Mouse (Mus musculus) embryonic facial prominence, embryonic 10.5 days (tissue): ENCODE data around the gene Dedd2. TPM values are rescaled to one million over a fixed set of nuclear protein-coding genes. Genes with fewer than 3 reads are reported as not detected.

ENCODE experiments used
- DNase-seq: peaks from one replicate; pipeline ENCODE4 v3.0.0-alpha.2; 2017; ENCODE audit warnings: low spot score
- H3K27ac ChIP-seq: fragments of 300-500 bp; sonication (generic); replicated peaks from 2 replicates; pipeline ENCODE4 v1.5.1; 2016; ENCODE audit warnings: mild to moderate bottlenecking
- H3K27me3 ChIP-seq: fragments of 300-500 bp; sonication (generic); replicated peaks from 2 replicates; pipeline ENCODE4 v1.6.1; 2016; ENCODE audit warnings: low read depth, mild to moderate bottlenecking; ENCODE audit not compliant: poor library complexity, severe bottlenecking
- H3K36me3 ChIP-seq: fragments of 300-500 bp; sonication (generic); replicated peaks from 2 replicates; pipeline ENCODE4 v1.6.1; 2016; ENCODE audit warnings: mild to moderate bottlenecking, moderate library complexity
- H3K4me1 ChIP-seq: fragments of 300-500 bp; sonication (generic); 2 replicates; pipeline ENCODE4 v1.6.1; 2016
- H3K4me3 ChIP-seq: fragments of 300-500 bp; sonication (generic); 2 replicates; pipeline ENCODE4 v1.5.1; 2016; ENCODE audit warnings: mild to moderate bottlenecking, moderate library complexity
- H3K9me3 ChIP-seq: fragments of 300-500 bp; sonication (generic); 2 replicates; pipeline ENCODE4 v1.6.1; 2016; ENCODE audit warnings: mild to moderate bottlenecking
- WGBS: fragments of 180-500 bp; shearing (Covaris S2); methylation state at CpG from one replicate; pipeline ENCODE4 v1.1.7; 2016; 5-methylcytosine and 5-hydroxymethylcytosine counted together
- polyA plus RNA-seq: library from polyadenylated mRNA; unstranded; fragments of >200 nt; fragmentation: Nextera tagmentation; extraction: Ambion mirVana; gene quantifications from 2 replicates; pipeline ENCODE4 v1.2.1, GENCODE M21; 2016

Gene Dedd2
- polyA plus RNA-seq, 1 experiment from 2014 or later, result 12.0 TPM

GRCm38 (mm10) chr7:25221102-25221883 lies 878 bp upstream of the Dedd2 start, which contains the start of gene Zfp526:
TSS of gene Zfp526 (plus strand) at chr7:25221425.
- no peaks in the 10 kb centered on the region for H3K9me3 ChIP-seq
- peak within 1 kb of the TSS; percentile 67 for H3K4me3 ChIP-seq
- H3K4me1 ChIP-seq, result peaks cover 47% of the 10 kb centered on the region
- no peaks in the 10 kb centered on the region for H3K27me3 ChIP-seq
- peaks cover 37% of the 10 kb centered on the region for H3K36me3 ChIP-seq
- peak; percentile 99 for DNase-seq
- H3K27ac ChIP-seq, result peak within 1 kb of the TSS; percentile 93
- WGBS, result under 1% methylated on average over 45 of the region's 45 CpGs

GRCm38 (mm10) chr7:25219756-25220456 lies 509 bp downstream of the Dedd2 start:
- H3K27me3 ChIP-seq, result no peaks in the 10 kb centered on the region
- DNase-seq, result peak; percentile 95
- peaks cover 33% of the 10 kb centered on the region for H3K36me3 ChIP-seq
- no peaks in the 10 kb centered on the region for H3K9me3 ChIP-seq
- H3K4me3 ChIP-seq, result peak overlapping the region; percentile 67
- H3K27ac ChIP-seq, result peak overlapping the region; percentile 93
- peaks cover 47% of the 10 kb centered on the region for H3K4me1 ChIP-seq
- 4% methylated on average over 31 of the region's 31 CpGs for WGBS

GRCm38 (mm10) chr7:25219416-25219750 lies 1.0 kb downstream of the Dedd2 start:
- no peaks in the 10 kb centered on the region for H3K27me3 ChIP-seq
- no peak for DNase-seq
- peak overlapping the region; percentile 93 for H3K27ac ChIP-seq
- H3K9me3 ChIP-seq, result no peaks in the 10 kb centered on the region
- H3K4me3 ChIP-seq, result peak overlapping the region; percentile 67
- peaks cover 30% of the 10 kb centered on the region for H3K36me3 ChIP-seq
- under 1% methylated on average over 16 of the region's 16 CpGs for WGBS
- peaks cover 47% of the 10 kb centered on the region for H3K4me1 ChIP-seq

DNA sequence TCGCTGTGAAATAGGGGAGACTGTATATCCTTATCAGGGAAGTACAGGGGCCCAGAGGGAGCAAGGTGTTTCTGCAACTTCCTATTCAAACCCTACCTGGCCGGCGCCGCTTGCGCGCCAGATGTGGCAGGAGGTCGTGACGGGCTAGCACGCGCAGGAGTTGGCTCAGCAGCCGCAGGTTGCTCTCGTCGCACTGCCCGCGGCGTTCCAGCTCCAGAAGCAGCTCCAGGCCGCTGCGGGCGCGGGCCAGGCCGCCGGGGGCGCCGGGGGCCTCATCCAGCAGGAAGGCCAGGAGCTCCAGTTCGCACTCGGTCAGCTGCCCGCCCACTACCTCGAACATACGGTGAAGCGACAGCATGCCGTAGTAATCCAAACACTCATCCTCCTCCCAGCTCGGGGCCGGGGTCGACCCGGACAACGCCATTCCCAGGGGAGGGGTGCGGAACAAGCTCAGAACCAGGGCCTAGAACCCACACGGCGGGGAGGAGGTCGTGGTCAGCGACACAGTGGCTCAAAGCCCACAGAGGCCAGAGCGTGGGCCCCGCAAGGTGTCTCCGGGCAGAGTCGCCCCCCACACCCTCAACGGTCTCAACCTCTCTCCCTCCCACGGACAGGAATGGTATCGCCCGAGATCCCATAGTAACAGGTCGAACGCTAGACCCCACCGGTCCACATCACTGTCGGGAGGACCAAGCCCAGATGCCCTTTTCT lies 1.6 kb downstream of the Dedd2 start:
- H3K36me3 ChIP-seq, result peaks cover 30% of the 10 kb centered on the region
- H3K27ac ChIP-seq, result peak overlapping the region; percentile 93
- WGBS, result under 1% methylated on average over 53 of the region's 53 CpGs
- H3K4me3 ChIP-seq, result peak overlapping the region; percentile 67
- peak; percentile 86 for DNase-seq
- H3K4me1 ChIP-seq, result peaks cover 47% of the 10 kb centered on the region
- no peaks in the 10 kb centered on the region for H3K9me3 ChIP-seq
- no peaks in the 10 kb centered on the region for H3K27me3 ChIP-seq

DNA sequence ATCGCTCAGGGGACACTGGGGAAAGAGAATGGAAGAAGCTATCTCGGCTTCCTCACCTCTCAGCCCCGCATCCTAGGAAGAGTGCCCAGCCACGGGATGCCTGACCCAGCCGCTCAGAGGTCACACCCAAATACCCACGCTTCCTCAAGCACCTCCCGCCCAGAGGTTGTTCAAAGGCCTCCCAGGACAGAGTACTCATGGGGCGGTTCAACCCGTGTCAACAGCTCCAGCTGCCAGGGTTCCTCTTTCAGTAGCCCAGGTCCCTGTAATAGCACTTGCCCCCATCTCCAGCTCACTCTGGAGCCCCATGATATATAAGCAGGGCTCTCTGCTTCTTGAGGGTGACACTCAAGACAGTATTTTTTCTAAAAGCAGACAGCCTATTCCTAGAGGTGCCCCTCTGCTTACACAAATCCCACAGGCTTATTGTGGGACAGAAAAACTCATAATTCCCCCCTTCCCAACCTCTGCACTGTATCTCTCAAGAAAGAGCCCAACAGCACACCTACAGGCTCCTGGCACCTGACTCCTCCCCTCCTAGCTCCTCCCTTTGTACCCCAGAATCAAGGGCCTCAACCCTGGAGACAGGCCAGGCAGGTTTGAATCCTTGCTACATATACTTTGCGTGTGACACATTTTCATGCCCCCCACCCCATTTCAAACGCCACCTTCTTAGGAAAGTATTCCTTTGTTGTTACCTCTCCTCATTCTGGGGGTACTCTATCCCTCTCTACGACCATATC lies 2.6 kb downstream of the Dedd2 start:
- Histone ChIP-seq H3K4me3 (peak overlapping the region; percentile 67), H3K27ac (no peak overlapping the region), H3K9me3 (no peaks in the 10 kb centered on the region), H3K27me3 (no peaks in the 10 kb centered on the region), H3K4me1 (peaks cover 47% of the 10 kb centered on the region), H3K36me3 (peaks cover 23% of the 10 kb centered on the region)
- WGBS, result 60% methylated on average over 12 of the region's 12 CpGs
- no peak for DNase-seq

GRCm38 (mm10) chr7:25214172-25214571 lies 6.2 kb downstream of the Dedd2 start:
- DNase-seq, result no peak
- 84% methylated on average over 2 of the region's 2 CpGs for WGBS
- Histone ChIP-seq H3K9me3 (no peaks in the 10 kb centered on the region), H3K4me3 (no peak overlapping the region), H3K36me3 (peaks cover 43% of the 10 kb centered on the region), H3K27ac (no peak overlapping the region), H3K4me1 (peaks cover 18% of the 10 kb centered on the region), H3K27me3 (no peaks in the 10 kb centered on the region)

GRCm38 (mm10) chr7:25213099-25213498 lies 7.3 kb downstream of the Dedd2 start:
- no peaks in the 10 kb centered on the region for H3K27me3 ChIP-seq
- no peaks in the 10 kb centered on the region for H3K9me3 ChIP-seq
- no peak overlapping the region for H3K4me3 ChIP-seq
- peaks cover 8% of the 10 kb centered on the region for H3K4me1 ChIP-seq
- H3K27ac ChIP-seq, result no peak overlapping the region
- no peak for DNase-seq
- H3K36me3 ChIP-seq, result peaks cover 54% of the 10 kb centered on the region
- 91% methylated on average over 3 of the region's 3 CpGs for WGBS

- Histone ChIP-seq H3K36me3 (peaks cover 68% of the 10 kb centered on the region), H3K9me3 (no peaks in the 10 kb centered on the region), H3K4me1 (peaks cover 3% of the 10 kb centered on the region), H3K27ac (no peak overlapping the region), H3K27me3 (no peaks in the 10 kb centered on the region), H3K4me3 (no peak overlapping the region)
- no peak for DNase-seq
- WGBS, result 89% methylated on average over 4 of the region's 4 CpGs
Observed at GRCm38 (mm10) chr7:25210482-25210881, 9.9 kb downstream of the Dedd2 start.

- no peak for DNase-seq
- H3K4me3 ChIP-seq, result no peak overlapping the region
- no peaks in the 10 kb centered on the region for H3K27me3 ChIP-seq
- H3K36me3 ChIP-seq, result peaks cover 60% of the 10 kb centered on the region
- H3K9me3 ChIP-seq, result no peaks in the 10 kb centered on the region
- H3K27ac ChIP-seq, result no peak overlapping the region
- WGBS, result 76% methylated on average over 3 of the region's 3 CpGs
- H3K4me1 ChIP-seq, result peaks cover 8% of the 10 kb centered on the region
Observed at GRCm38 (mm10) chr7:25209161-25209622, 11.2 kb downstream of the Dedd2 start.

- Histone ChIP-seq H3K9me3 (no peaks in the 10 kb centered on the region), H3K4me1 (peaks cover 8% of the 10 kb centered on the region), H3K27ac (no peak overlapping the region), H3K4me3 (no peak overlapping the region), H3K27me3 (no peaks in the 10 kb centered on the region), H3K36me3 (peaks cover 78% of the 10 kb centered on the region)
- WGBS, result 91% methylated on average over 16 of the region's 16 CpGs
- no peak for DNase-seq
Observed at GRCm38 (mm10) chr7:25206094-25206830, 14.2 kb downstream of the Dedd2 start.

- peaks cover 8% of the 10 kb centered on the region for H3K4me1 ChIP-seq
- H3K27me3 ChIP-seq, result no peaks in the 10 kb centered on the region
- peak overlapping the region; percentile 14; the same call in 1 of the 2 replicates for H3K4me3 ChIP-seq
- H3K36me3 ChIP-seq, result peaks cover 70% of the 10 kb centered on the region
- no peak for DNase-seq
- peak overlapping the region; percentile 63; the same call in 1 of the 2 replicates for H3K27ac ChIP-seq
- 77% methylated on average over 16 of the region's 16 CpGs for WGBS
- no peaks in the 10 kb centered on the region for H3K9me3 ChIP-seq
Observed at GRCm38 (mm10) chr7:25205355-25206093, 14.9 kb downstream of the Dedd2 start.
